Mouse (Mus musculus) stomach, postnatal 0 days (tissue): Measurements from ENCODE around the gene Eml6.

Experiments used
- CTCF ChIP-seq: IDR thresholded peaks from 2 replicates; pipeline ENCODE4 v1.5.1; 2016; ENCODE audit warnings: antibody characterized with exemption, low read depth, mild to moderate bottlenecking, moderate library complexity
- EP300 ChIP-seq: optimal IDR thresholded peaks from 2 replicates; pipeline ENCODE3; 2016; ENCODE audit warnings: antibody characterized with exemption

GRCm38 (mm10) chr11:29837066-29837465, 188.8 kb downstream of the Eml6 start:
- TF ChIP-seq CTCF: no peak
- no peak for TF ChIP-seq EP300
